Mouse (Mus musculus): ENCODE results near the gene Dip2c.
A peak's percentile ranks its signal among the peaks of the same experiment; 100 is the strongest.

Dip2c gene

GRCm38 (mm10) chr13:9684153-9684923, 408.0 kb downstream of the Dip2c start:
- no peak for DNase-seq

- DNase-seq, result no peak
Measured at GRCm38 (mm10) chr13:9686261-9686660, 409.9 kb downstream of the Dip2c start.

GRCm38 (mm10) chr13:9686765-9687164, 410.4 kb downstream of the Dip2c start:
- DNase-seq, result no peak

GRCm38 (mm10) chr13:9689366-9689765, 413.0 kb downstream of the Dip2c start:
- no peak for DNase-seq

GRCm38 (mm10) chr13:9692876-9693275, 416.5 kb downstream of the Dip2c start:
- DNase-seq, result no peak

DNA sequence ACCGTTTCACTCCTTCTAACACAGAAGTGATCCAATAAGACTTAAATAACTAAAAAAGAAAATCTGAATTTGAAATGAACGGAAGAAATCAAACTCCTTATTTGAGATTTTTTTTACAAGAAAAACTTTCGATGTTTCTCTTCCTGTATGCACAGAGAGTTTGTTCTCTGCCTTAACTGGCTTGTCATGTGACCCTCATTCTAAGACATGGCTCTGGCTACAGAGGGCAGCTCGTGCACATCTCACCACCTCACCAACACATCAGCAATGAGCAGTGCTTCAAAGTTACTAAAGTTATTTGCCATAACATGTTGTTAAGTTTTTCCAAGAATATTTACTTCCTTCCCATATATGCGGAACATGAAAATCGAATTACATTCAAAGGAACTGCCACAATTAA, 418.3 kb downstream of the Dip2c start:
- DNase-seq, result no peak

- no peak for DNase-seq
Measured at GRCm38 (mm10) chr13:9695403-9695802, 419.1 kb downstream of the Dip2c start.

DNA sequence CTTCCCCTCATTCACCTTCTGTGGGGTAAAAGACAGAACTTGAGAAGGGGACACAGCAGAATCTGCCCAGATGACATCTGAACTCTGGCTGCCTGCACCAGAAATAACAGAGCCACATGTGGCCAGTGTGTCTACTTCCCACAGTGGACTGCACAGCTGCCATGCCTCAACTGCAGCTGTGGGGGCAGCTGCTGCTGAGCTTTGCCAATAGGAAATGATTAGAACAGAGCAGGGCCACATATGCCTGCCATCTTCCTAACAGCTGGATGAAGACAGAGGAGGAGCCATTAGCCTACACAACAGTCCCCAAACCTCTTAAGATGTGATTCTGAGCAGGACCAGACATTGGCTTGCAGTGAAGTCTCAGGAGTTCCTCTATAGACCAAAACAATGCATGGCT, 419.5 kb downstream of the Dip2c start:
- peak; percentile 13 for DNase-seq

- DNase-seq, result no peak
Measured at GRCm38 (mm10) chr13:9697340-9697739, 421.0 kb downstream of the Dip2c start.

GRCm38 (mm10) chr13:9702615-9703235, 426.4 kb downstream of the Dip2c start:
- no peak for DNase-seq

- DNase-seq, result no peak
Measured at GRCm38 (mm10) chr13:9706720-9707119, 430.4 kb downstream of the Dip2c start.

- peak; percentile 59 for DNase-seq
Measured at GRCm38 (mm10) chr13:9708433-9709240, 432.3 kb downstream of the Dip2c start.

GRCm38 (mm10) chr13:9712409-9712808, 436.1 kb downstream of the Dip2c start:
- no peak for DNase-seq

- DNase-seq, result no peak
Measured at GRCm38 (mm10) chr13:9712971-9713370, 436.6 kb downstream of the Dip2c start.

GRCm38 (mm10) chr13:9713462-9714134, 437.3 kb downstream of the Dip2c start:
- DNase-seq, result no peak

GRCm38 (mm10) chr13:9715224-9715623, 438.9 kb downstream of the Dip2c start:
- DNase-seq, result no peak

Measured in embryo, embryonic 11 days (tissue).